Mouse (Mus musculus): Measurements from ENCODE around the gene Smagp.

GRCm38 (mm10) chr15:100622164-100622563 lies 14.6 kb downstream of the Smagp start:
- TF ChIP-seq CTCF (IDR thresholded peaks at IDR 0.05; ENCODE audit: low read depth) (no peak), EP300 (IDR thresholded peaks at IDR 0.05; ENCODE audit: low read depth) (no peak)

All from heart, postnatal 0 days (tissue).